Comparison of ENCODE assay signal across 21 mouse cellular contexts in genomic region chr1:170698771-170699170, GRCm38 (mm10). TPM values are rescaled to one million over a fixed set of nuclear protein-coding genes. Genes with fewer than 3 reads are reported as not detected.
DNase-seq lines count a peak whose midpoint lies in the region; ATAC-seq and TF ChIP-seq lines count a peak whose summit lies in the region.
"Had no signal": no experiment of that assay in that cellular context is flagged by ENCODE, and none has a peak within 500 bp of the region (broad histone marks: within the 10 kb centered on the region; RNA-seq: fewer than 3 reads in every experiment).

No protein-coding gene starts in this region.

- no peak for ATAC-seq in heart, postnatal 0 days (ENCODE audit: insufficient read depth, low read depth)
- 0 out of 2 replicates have a peak, but pooled peaks have one; percentile 13 for ATAC-seq in lung, embryonic 16.5 days (ENCODE audit: low read depth)
- ATAC-seq: forebrain, embryonic 13.5 days; forebrain, postnatal 0 days had no signal

- no peak for TF ChIP-seq POLR2A in embryonic fibroblast, embryonic 13.5 days (IDR thresholded peaks at IDR 0.05; ENCODE audit: low read depth, low read length)

- TF ChIP-seq EP300 in heart, postnatal 0 days (IDR thresholded peaks at IDR 0.05; ENCODE audit: low read depth) = no peak

- 80% methylated on average over 3 of the region's 3 CpGs for WGBS in heart, postnatal 0 days
- 82% methylated on average over 3 of the region's 3 CpGs for WGBS in heart, embryonic 10.5 days
- WGBS in lung, embryonic 16.5 days = 49% methylated on average over 3 of the region's 3 CpGs

- H3K4me2 ChIP-seq in heart, postnatal 0 days (ENCODE audit: low read depth, low read length) = no peak overlapping the region
- H3K4me2 ChIP-seq in lung, embryonic 16.5 days (ENCODE audit: low read depth, low read length) = no peak overlapping the region
- H3K4me2 ChIP-seq: embryonic facial prominence, embryonic 15.5 days; forebrain, embryonic 13.5 days; heart, embryonic 11.5 days; heart, embryonic 15.5 days; hindbrain, embryonic 15.5 days had no signal

- H3K27ac ChIP-seq in heart, postnatal 0 days (ENCODE audit: low read depth) = peak overlapping the region; percentile 61
- no peak overlapping the region for H3K27ac ChIP-seq in heart, embryonic 10.5 days
- 0 out of 2 replicates have a peak overlapping the region, but pooled peaks have one; percentile 14 for H3K27ac ChIP-seq in lung, embryonic 16.5 days (ENCODE audit: low read length)
- peak overlapping the region; percentile 63 for H3K27ac ChIP-seq in embryonic fibroblast, embryonic 13.5 days (ENCODE audit: insufficient read depth, low read length)
- H3K27ac ChIP-seq: embryonic facial prominence, embryonic 15.5 days; forebrain, embryonic 13.5 days; heart, embryonic 15.5 days; hindbrain, embryonic 15.5 days had no signal

- H3K9ac ChIP-seq in heart, postnatal 0 days (replicated peaks; ENCODE audit: low read depth, low read length) = no peak overlapping the region
- H3K9ac ChIP-seq in lung, embryonic 16.5 days (ENCODE audit: low read length) = no peak overlapping the region
- H3K9ac ChIP-seq: embryonic facial prominence, embryonic 15.5 days; forebrain, embryonic 13.5 days; forebrain, postnatal 0 days; heart, embryonic 15.5 days; hindbrain, embryonic 15.5 days had no signal

- H3K9me3 ChIP-seq in heart, postnatal 0 days (replicated peaks; ENCODE audit: control insufficient read depth, low read length) = no peaks in the 10 kb centered on the region
- H3K9me3 ChIP-seq in heart, embryonic 10.5 days = no peaks in the 10 kb centered on the region
- H3K9me3 ChIP-seq in lung, embryonic 16.5 days (ENCODE audit: control insufficient read depth, low read length) = no peaks in the 10 kb centered on the region
- H3K9me3 ChIP-seq: embryonic facial prominence, embryonic 15.5 days; forebrain, embryonic 13.5 days; heart, embryonic 15.5 days; hindbrain, embryonic 15.5 days had no signal

- no peaks in the 10 kb centered on the region for H3K27me3 ChIP-seq in heart, postnatal 0 days (ENCODE audit: control insufficient read depth, insufficient read depth, low read length)
- H3K27me3 ChIP-seq in heart, embryonic 10.5 days (ENCODE audit: insufficient read depth, poor library complexity, severe bottlenecking) = no peaks in the 10 kb centered on the region
- no peaks in the 10 kb centered on the region for H3K27me3 ChIP-seq in lung, embryonic 16.5 days (ENCODE audit: control insufficient read depth, insufficient read depth, low read depth, low read length)
- H3K27me3 ChIP-seq: embryonic facial prominence, embryonic 15.5 days; forebrain, embryonic 13.5 days; heart, embryonic 15.5 days; hindbrain, embryonic 15.5 days had no signal

- no peak overlapping the region for H3K4me3 ChIP-seq in heart, postnatal 0 days (ENCODE audit: low read depth, low read length)
- no peak overlapping the region for H3K4me3 ChIP-seq in heart, embryonic 10.5 days
- H3K4me3 ChIP-seq in lung, embryonic 16.5 days (ENCODE audit: low read length) = no peak overlapping the region
- H3K4me3 ChIP-seq in embryonic fibroblast, embryonic 13.5 days (ENCODE audit: insufficient read depth, low read length) = no peak overlapping the region
- H3K4me3 ChIP-seq: embryonic facial prominence, embryonic 15.5 days; forebrain, embryonic 13.5 days; heart, embryonic 15.5 days; hindbrain, embryonic 15.5 days had no signal

- no peak for DNase-seq in heart, postnatal 0 days (ENCODE audit: low spot score)
- no peak for DNase-seq in heart, embryonic 10.5 days (ENCODE audit: low spot score)
- no peak for DNase-seq in lung, adult 18-20 months
- DNase-seq in skeletal muscle tissue, adult 2 months (ENCODE audit: low read depth, low spot score) = peak; percentile 15
- no peak for DNase-seq in right cerebral cortex, adult 2 months (ENCODE audit: low spot score in 2 of 2)
- DNase-seq: adrenal gland, postnatal 10 days; cerebellum, adult 11 months; cerebellum, adult 8-10 months; cerebellum, postnatal 14 days; embryo, embryonic 11 days; forebrain, postnatal 0 days; gastrocnemius, postnatal 36 days; heart, adult 18-20 months; heart, postnatal 36 days had no signal

- no peak for TF ChIP-seq CTCF in heart, postnatal 0 days (IDR thresholded peaks at IDR 0.05; ENCODE audit: low read depth)
- TF ChIP-seq CTCF in embryonic fibroblast, embryonic 13.5 days (IDR thresholded peaks at IDR 0.05; ENCODE audit: borderline replicate concordance, insufficient read depth, low read length) = no peak

- no peaks in the 10 kb centered on the region for H3K36me3 ChIP-seq in heart, postnatal 0 days (replicated peaks; ENCODE audit: control insufficient read depth, insufficient read depth, low read length)
- H3K36me3 ChIP-seq in heart, embryonic 10.5 days = no peaks in the 10 kb centered on the region
- no peaks in the 10 kb centered on the region for H3K36me3 ChIP-seq in lung, embryonic 16.5 days (ENCODE audit: control insufficient read depth, insufficient read depth, low read length)
- H3K36me3 ChIP-seq: embryonic facial prominence, embryonic 15.5 days; heart, embryonic 15.5 days; hindbrain, embryonic 15.5 days had no signal

- peaks cover 8% of the 10 kb centered on the region for H3K4me1 ChIP-seq in heart, postnatal 0 days (ENCODE audit: control insufficient read depth, insufficient read depth)
- peaks cover 10% of the 10 kb centered on the region; the same call in 1 of the 2 replicates for H3K4me1 ChIP-seq in heart, embryonic 10.5 days
- peaks cover 11% of the 10 kb centered on the region for H3K4me1 ChIP-seq in lung, embryonic 16.5 days (replicated peaks; ENCODE audit: control insufficient read depth, insufficient read depth, low read length)
- peaks cover 14% of the 10 kb centered on the region; the same call in 1 of the 2 replicates for H3K4me1 ChIP-seq in embryonic fibroblast, embryonic 13.5 days (ENCODE audit: control insufficient read depth, insufficient read depth, low read length)
- H3K4me1 ChIP-seq: forebrain, embryonic 13.5 days; hindbrain, embryonic 15.5 days had no signal

RNA-seq across cellular contexts. Expression of gene Olfml2b, which starts 54.4 kb away (rescaled TPM):
- total RNA-seq in heart, postnatal 0 days (2014; rRNA removed; ENCODE audit: low replicate concordance) = 63.0 and 76.5 TPM in 2 replicates
- 19.3 and 26.3 TPM in 2 replicates for polyA plus RNA-seq in heart, postnatal 0 days (2015; fragmentation: Nextera tagmentation; extraction: Ambion mirVana)
- polyA plus RNA-seq in heart, embryonic 10.5 days (2016; fragmentation: Nextera tagmentation; extraction: Ambion mirVana) = 31.4 and 51.0 TPM in 2 replicates
- 21.9 TPM in 2 replicates for polyA plus RNA-seq in lung, embryonic 16.5 days (2015; fragmentation: Nextera tagmentation; extraction: Ambion mirVana)
- 59.1 and 62.1 TPM in 2 replicates for polyA plus RNA-seq in embryonic fibroblast, embryonic 13.5 days (2011; ENCODE audit: insufficient read length, low read depth, missing spikeins)
